Mouse (Mus musculus): ENCODE results near the gene Fsip1. TPM values are rescaled to one million over a fixed set of nuclear protein-coding genes. Genes with fewer than 3 reads are reported as not detected.

Fsip1 gene
- polyA plus RNA-seq, 1 experiment from 2014 or later, result 3.7 TPM

GRCm38 (mm10) chr2:118111116-118111487 lies 145.7 kb downstream of the Fsip1 start:
- Histone ChIP-seq H3K4me2 (peak overlapping the region; percentile 91), H3K4me1 (peaks cover 25% of the 10 kb centered on the region), H3K27me3 (peaks cover 10% of the 10 kb centered on the region), H3K27ac (no peak overlapping the region), H3K36me3 (ENCODE audit: poor library complexity, severe bottlenecking) (no peaks in the 10 kb centered on the region), H3K9me3 (replicated peaks) (no peaks in the 10 kb centered on the region), H3K4me3 (peak overlapping the region; percentile 52), H3K9ac (peak overlapping the region; percentile 68)
- under 1% methylated on average over 16 of the region's 16 CpGs for WGBS
- ATAC-seq, result peak; percentile 83

- WGBS, result 37% methylated on average over 17 of the region's 17 CpGs
- peak; percentile 46 for ATAC-seq
- Histone ChIP-seq H3K4me3 (peak overlapping the region; percentile 52), H3K4me2 (peak overlapping the region; percentile 91), H3K9ac (peak overlapping the region; percentile 45; the same call in 1 of the 2 replicates), H3K4me1 (peaks cover 18% of the 10 kb centered on the region), H3K9me3 (replicated peaks) (no peaks in the 10 kb centered on the region), H3K27me3 (peaks cover 10% of the 10 kb centered on the region), H3K36me3 (ENCODE audit: poor library complexity, severe bottlenecking) (no peaks in the 10 kb centered on the region), H3K27ac (no peak overlapping the region)
Measured at GRCm38 (mm10) chr2:118110225-118110915, 146.4 kb downstream of the Fsip1 start.

GRCm38 (mm10) chr2:118102169-118102568 lies 154.6 kb downstream of the Fsip1 start:
- Histone ChIP-seq H3K4me2 (no peak overlapping the region), H3K9me3 (replicated peaks) (no peaks in the 10 kb centered on the region), H3K27ac (no peak overlapping the region), H3K4me1 (no peaks in the 10 kb centered on the region; the same call in 1 of the 2 replicates), H3K27me3 (no peaks in the 10 kb centered on the region), H3K36me3 (ENCODE audit: poor library complexity, severe bottlenecking) (no peaks in the 10 kb centered on the region), H3K4me3 (no peak overlapping the region), H3K9ac (no peak overlapping the region)
- WGBS, result 46% methylated on average over 4 of the region's 4 CpGs
- no peak for ATAC-seq

GRCm38 (mm10) chr2:118099104-118099503 lies 157.7 kb downstream of the Fsip1 start:
- H3K9me3 ChIP-seq (replicated peaks), result no peaks in the 10 kb centered on the region
- no peak overlapping the region for H3K4me2 ChIP-seq
- no peak overlapping the region for H3K9ac ChIP-seq
- no peaks in the 10 kb centered on the region; the same call in 1 of the 2 replicates for H3K4me1 ChIP-seq
- WGBS, result 52% methylated on average over 4 of the region's 4 CpGs
- no peak overlapping the region for H3K4me3 ChIP-seq
- no peaks in the 10 kb centered on the region for H3K36me3 ChIP-seq (ENCODE audit: poor library complexity, severe bottlenecking)
- no peaks in the 10 kb centered on the region for H3K27me3 ChIP-seq
- peak; percentile 45; the same call in 1 of the 2 replicates for ATAC-seq
- no peak overlapping the region for H3K27ac ChIP-seq

- no peak for ATAC-seq
- Histone ChIP-seq H3K27ac (no peak overlapping the region), H3K27me3 (no peaks in the 10 kb centered on the region), H3K4me3 (no peak overlapping the region), H3K4me2 (no peak overlapping the region), H3K9ac (no peak overlapping the region), H3K9me3 (replicated peaks) (no peaks in the 10 kb centered on the region), H3K36me3 (ENCODE audit: poor library complexity, severe bottlenecking) (no peaks in the 10 kb centered on the region), H3K4me1 (no peaks in the 10 kb centered on the region)
- 93% methylated on average over 5 of the region's 5 CpGs for WGBS
Measured at GRCm38 (mm10) chr2:118091226-118091625, 165.5 kb downstream of the Fsip1 start.

GRCm38 (mm10) chr2:118087044-118087726 lies 169.6 kb downstream of the Fsip1 start:
- ATAC-seq, result no peak
- Histone ChIP-seq H3K27me3 (no peaks in the 10 kb centered on the region), H3K9me3 (replicated peaks) (no peaks in the 10 kb centered on the region), H3K36me3 (ENCODE audit: poor library complexity, severe bottlenecking) (no peaks in the 10 kb centered on the region), H3K9ac (no peak overlapping the region), H3K27ac (no peak overlapping the region), H3K4me1 (no peaks in the 10 kb centered on the region), H3K4me2 (no peak overlapping the region), H3K4me3 (no peak overlapping the region)
- WGBS, result 82% methylated on average over 10 of the region's 10 CpGs

- no peak overlapping the region for H3K4me2 ChIP-seq
- H3K27ac ChIP-seq, result no peak overlapping the region
- H3K27me3 ChIP-seq, result no peaks in the 10 kb centered on the region
- WGBS, result 84% methylated on average over 2 of the region's 2 CpGs
- no peaks in the 10 kb centered on the region for H3K4me1 ChIP-seq
- no peak for ATAC-seq
- H3K9ac ChIP-seq, result no peak overlapping the region
- no peak overlapping the region for H3K4me3 ChIP-seq
- H3K9me3 ChIP-seq (replicated peaks), result no peaks in the 10 kb centered on the region
- H3K36me3 ChIP-seq (ENCODE audit: poor library complexity, severe bottlenecking), result no peaks in the 10 kb centered on the region
Measured at GRCm38 (mm10) chr2:118085647-118086046, 171.1 kb downstream of the Fsip1 start.

GRCm38 (mm10) chr2:118084693-118085092 lies 172.1 kb downstream of the Fsip1 start:
- Histone ChIP-seq H3K9me3 (replicated peaks) (no peaks in the 10 kb centered on the region), H3K4me3 (no peak overlapping the region), H3K27ac (no peak overlapping the region), H3K36me3 (ENCODE audit: poor library complexity, severe bottlenecking) (no peaks in the 10 kb centered on the region), H3K4me2 (no peak overlapping the region), H3K27me3 (no peaks in the 10 kb centered on the region), H3K4me1 (no peaks in the 10 kb centered on the region), H3K9ac (no peak overlapping the region)
- ATAC-seq, result no peak
- WGBS, result 82% methylated on average over 3 of the region's 3 CpGs

- no peaks in the 10 kb centered on the region for H3K4me1 ChIP-seq
- WGBS, result 92% methylated on average over 6 of the region's 6 CpGs
- no peak overlapping the region for H3K4me3 ChIP-seq
- no peaks in the 10 kb centered on the region for H3K27me3 ChIP-seq
- H3K4me2 ChIP-seq, result no peak overlapping the region
- no peaks in the 10 kb centered on the region for H3K9me3 ChIP-seq (replicated peaks)
- H3K27ac ChIP-seq, result no peak overlapping the region
- H3K9ac ChIP-seq, result no peak overlapping the region
- H3K36me3 ChIP-seq (ENCODE audit: poor library complexity, severe bottlenecking), result no peaks in the 10 kb centered on the region
- ATAC-seq, result no peak
Measured at GRCm38 (mm10) chr2:118083652-118084051, 173.1 kb downstream of the Fsip1 start.

- no peaks in the 10 kb centered on the region for H3K9me3 ChIP-seq (replicated peaks)
- no peak overlapping the region for H3K9ac ChIP-seq
- H3K36me3 ChIP-seq (ENCODE audit: poor library complexity, severe bottlenecking), result no peaks in the 10 kb centered on the region
- H3K4me1 ChIP-seq, result no peaks in the 10 kb centered on the region
- H3K27me3 ChIP-seq, result no peaks in the 10 kb centered on the region
- WGBS, result 78% methylated on average over 5 of the region's 5 CpGs
- ATAC-seq, result no peak
- no peak overlapping the region for H3K27ac ChIP-seq
- H3K4me2 ChIP-seq, result no peak overlapping the region
- H3K4me3 ChIP-seq, result no peak overlapping the region
Measured at GRCm38 (mm10) chr2:118081581-118081980, 175.2 kb downstream of the Fsip1 start.
